Mouse (Mus musculus): ENCODE data around the gene Card11. TPM values are rescaled to one million over a fixed set of nuclear protein-coding genes. Genes with fewer than 3 reads are reported as not detected.

The Card11 gene
- 0.06 and 0.15 TPM in 2 replicates for polyA plus RNA-seq (2015; fragmentation: Nextera tagmentation; extraction: Ambion mirVana)

GRCm38 (mm10) chr5:141000349-141000748, at the start of gene Card11:
Gene Card11 (minus strand): TSS chr5:141000582.

GRCm38 (mm10) chr5:140830314-140831063, 169.9 kb downstream of the Card11 start, which contains the start of gene Gna12:
Gene Gna12 (minus strand): TSS chr5:140830431.

Small RNA genes lying within 50 kb of the gene (microRNA-seq; reads per million reads assigned to microRNA genes)
- 0 reads per million in 2 experiments for gene Gm44385

Other genes starting within 250 kb of the Card11 start
- gene Gna12, start 170.2 kb downstream of the Card11 start, polyA plus RNA-seq (2015; fragmentation: Nextera tagmentation; extraction: Ambion mirVana), result 11.6 and 14.0 TPM in 2 replicates
- gene Sdk1, start 240.9 kb upstream of the Card11 start, polyA plus RNA-seq (2015; fragmentation: Nextera tagmentation; extraction: Ambion mirVana), result 1.2 and 1.4 TPM in 2 replicates